Mouse (Mus musculus): ENCODE data around the gene Foxp4. TPM values are rescaled to one million over a fixed set of nuclear protein-coding genes. Genes with fewer than 3 reads are reported as not detected.
A peak's percentile ranks its signal among the peaks of the same experiment; 100 is the strongest.

The Foxp4 gene
- polyA plus RNA-seq, 1 experiment from 2014 or later: 9.0 TPM

GRCm38 (mm10) chr17:47888641-47889040, 35.8 kb downstream of the Foxp4 start:
- WGBS: 70% methylated on average over 7 of the region's 7 CpGs
- Histone ChIP-seq H3K36me3 (peaks cover 42% of the 10 kb centered on the region), H3K9ac (no peak overlapping the region), H3K4me2 (no peak overlapping the region), H3K27ac (replicated peaks) (no peak overlapping the region), H3K27me3 (replicated peaks) (no peaks in the 10 kb centered on the region), H3K4me1 (peaks cover 43% of the 10 kb centered on the region), H3K4me3 (no peak overlapping the region), H3K9me3 (no peaks in the 10 kb centered on the region)
- no peak for ATAC-seq (ENCODE audit: extremely low read depth, insufficient number of reproducible peaks, low FRiP score, low TSS enrichment)

GRCm38 (mm10) chr17:47888155-47888455, 36.3 kb downstream of the Foxp4 start:
- 32% methylated on average over 6 of the region's 6 CpGs for WGBS
- H3K9me3 ChIP-seq: no peaks in the 10 kb centered on the region
- peak overlapping the region; percentile 65 for H3K27ac ChIP-seq (replicated peaks)
- H3K4me2 ChIP-seq: 0 out of 2 replicates have a peak overlapping the region, but pooled peaks have one; percentile 11
- no peaks in the 10 kb centered on the region for H3K27me3 ChIP-seq (replicated peaks)
- H3K9ac ChIP-seq: peak overlapping the region; percentile 8; the same call in 1 of the 2 replicates
- H3K4me1 ChIP-seq: peaks cover 43% of the 10 kb centered on the region
- no peak overlapping the region for H3K4me3 ChIP-seq
- H3K36me3 ChIP-seq: peaks cover 42% of the 10 kb centered on the region
- no peak; the same call in 1 of the 2 replicates for ATAC-seq (ENCODE audit: extremely low read depth, insufficient number of reproducible peaks, low FRiP score, low TSS enrichment)

- ATAC-seq (ENCODE audit: extremely low read depth, insufficient number of reproducible peaks, low FRiP score, low TSS enrichment): no peak
- H3K4me3 ChIP-seq: no peak overlapping the region
- peak overlapping the region; percentile 53 for H3K9ac ChIP-seq
- H3K4me1 ChIP-seq: peaks cover 43% of the 10 kb centered on the region
- 28% methylated on average over 13 of the region's 13 CpGs for WGBS
- H3K9me3 ChIP-seq: no peaks in the 10 kb centered on the region
- peak overlapping the region; percentile 11; the same call in 1 of the 2 replicates for H3K4me2 ChIP-seq
- no peaks in the 10 kb centered on the region for H3K27me3 ChIP-seq (replicated peaks)
- peaks cover 43% of the 10 kb centered on the region for H3K36me3 ChIP-seq
- peak overlapping the region; percentile 65 for H3K27ac ChIP-seq (replicated peaks)
Measured at GRCm38 (mm10) chr17:47887381-47888154, 36.9 kb downstream of the Foxp4 start.

GRCm38 (mm10) chr17:47883099-47883498, 41.3 kb downstream of the Foxp4 start:
- Histone ChIP-seq H3K4me2 (no peak overlapping the region), H3K27ac (replicated peaks) (no peak overlapping the region), H3K4me1 (peaks cover 59% of the 10 kb centered on the region), H3K36me3 (peaks cover 57% of the 10 kb centered on the region), H3K27me3 (replicated peaks) (no peaks in the 10 kb centered on the region), H3K9ac (no peak overlapping the region), H3K9me3 (no peaks in the 10 kb centered on the region), H3K4me3 (no peak overlapping the region)
- WGBS: 82% methylated on average over 5 of the region's 5 CpGs
- ATAC-seq (ENCODE audit: extremely low read depth, insufficient number of reproducible peaks, low FRiP score, low TSS enrichment): no peak

GRCm38 (mm10) chr17:47881330-47881729, 43.1 kb downstream of the Foxp4 start:
- H3K9ac ChIP-seq: no peak overlapping the region
- H3K27ac ChIP-seq (replicated peaks): no peak overlapping the region
- 61% methylated on average over 13 of the region's 13 CpGs for WGBS
- H3K9me3 ChIP-seq: no peaks in the 10 kb centered on the region
- H3K27me3 ChIP-seq (replicated peaks): no peaks in the 10 kb centered on the region
- H3K4me1 ChIP-seq: peaks cover 55% of the 10 kb centered on the region
- no peak overlapping the region for H3K4me3 ChIP-seq
- ATAC-seq (ENCODE audit: extremely low read depth, insufficient number of reproducible peaks, low FRiP score, low TSS enrichment): no peak
- peaks cover 62% of the 10 kb centered on the region for H3K36me3 ChIP-seq
- H3K4me2 ChIP-seq: no peak overlapping the region

GRCm38 (mm10) chr17:47879207-47879606, 45.2 kb downstream of the Foxp4 start:
- Histone ChIP-seq H3K4me2 (peak overlapping the region; percentile 65), H3K9me3 (no peaks in the 10 kb centered on the region), H3K27ac (replicated peaks) (peak overlapping the region; percentile 50; the same call in 1 of the 2 replicates), H3K4me3 (peak overlapping the region; percentile 35; the same call in 1 of the 2 replicates), H3K36me3 (peaks cover 60% of the 10 kb centered on the region), H3K9ac (peak overlapping the region; percentile 60), H3K27me3 (replicated peaks) (no peaks in the 10 kb centered on the region), H3K4me1 (peaks cover 55% of the 10 kb centered on the region)
- ATAC-seq (ENCODE audit: extremely low read depth, insufficient number of reproducible peaks, low FRiP score, low TSS enrichment): no peak; the same call in 1 of the 2 replicates
- 19% methylated on average over 3 of the region's 3 CpGs for WGBS

GRCm38 (mm10) chr17:47878378-47879089, 45.9 kb downstream of the Foxp4 start:
- Histone ChIP-seq H3K27me3 (replicated peaks) (no peaks in the 10 kb centered on the region), H3K36me3 (peaks cover 57% of the 10 kb centered on the region), H3K4me1 (peaks cover 60% of the 10 kb centered on the region), H3K4me2 (peak overlapping the region; percentile 65), H3K27ac (replicated peaks) (peak overlapping the region; percentile 34; the same call in 1 of the 2 replicates), H3K9ac (peak overlapping the region; percentile 60), H3K9me3 (no peaks in the 10 kb centered on the region), H3K4me3 (peak overlapping the region; percentile 35)
- 15% methylated on average over 34 of the region's 35 CpGs for WGBS
- ATAC-seq (ENCODE audit: extremely low read depth, insufficient number of reproducible peaks, low FRiP score, low TSS enrichment): no peak

GRCm38 (mm10) chr17:47877715-47878377, 46.6 kb downstream of the Foxp4 start:
- Histone ChIP-seq H3K4me3 (no peak overlapping the region), H3K4me1 (peaks cover 66% of the 10 kb centered on the region), H3K27ac (replicated peaks) (no peak overlapping the region), H3K9ac (peak overlapping the region; percentile 60), H3K9me3 (no peaks in the 10 kb centered on the region), H3K36me3 (peaks cover 55% of the 10 kb centered on the region), H3K27me3 (replicated peaks) (no peaks in the 10 kb centered on the region), H3K4me2 (peak overlapping the region; percentile 65)
- WGBS: 44% methylated on average over 10 of the region's 10 CpGs
- no peak for ATAC-seq (ENCODE audit: extremely low read depth, insufficient number of reproducible peaks, low FRiP score, low TSS enrichment)

GRCm38 (mm10) chr17:47876776-47877714, 47.4 kb downstream of the Foxp4 start:
- Histone ChIP-seq H3K4me1 (peaks cover 61% of the 10 kb centered on the region), H3K27me3 (replicated peaks) (no peaks in the 10 kb centered on the region), H3K4me3 (no peak overlapping the region), H3K9me3 (no peaks in the 10 kb centered on the region), H3K27ac (replicated peaks) (no peak overlapping the region), H3K9ac (peak overlapping the region; percentile 60; the same call in 1 of the 2 replicates), H3K36me3 (peaks cover 59% of the 10 kb centered on the region), H3K4me2 (no peak overlapping the region)
- WGBS: 51% methylated on average over 26 of the region's 26 CpGs
- no peak for ATAC-seq (ENCODE audit: extremely low read depth, insufficient number of reproducible peaks, low FRiP score, low TSS enrichment)

GRCm38 (mm10) chr17:47873341-47873791, 51.1 kb downstream of the Foxp4 start:
- Histone ChIP-seq H3K27me3 (replicated peaks) (no peaks in the 10 kb centered on the region), H3K27ac (replicated peaks) (no peak overlapping the region), H3K9me3 (no peaks in the 10 kb centered on the region), H3K36me3 (peaks cover 78% of the 10 kb centered on the region), H3K9ac (no peak overlapping the region), H3K4me3 (peak overlapping the region; percentile 27; the same call in 1 of the 2 replicates), H3K4me1 (peaks cover 26% of the 10 kb centered on the region), H3K4me2 (peak overlapping the region; percentile 51)
- WGBS: 16% methylated on average over 9 of the region's 9 CpGs
- ATAC-seq (ENCODE audit: extremely low read depth, insufficient number of reproducible peaks, low FRiP score, low TSS enrichment): no peak
